Comparison of ENCODE assay signal across 19 mouse cellular contexts in genomic region chr9:72497171-72497570, GRCm38 (mm10). TPM values are rescaled to one million over a fixed set of nuclear protein-coding genes. Genes with fewer than 3 reads are reported as not detected.
A peak's percentile ranks its signal among the peaks of the same experiment; 100 is the strongest.
DNase-seq lines count a peak whose midpoint lies in the region; ATAC-seq and TF ChIP-seq lines count a peak whose summit lies in the region.
"Had no signal": no experiment of that assay in that cellular context is flagged by ENCODE, and none has a peak within 500 bp of the region (broad histone marks: within the 10 kb centered on the region; RNA-seq: fewer than 3 reads in every experiment).

No protein-coding gene starts in this region.

- ATAC-seq in forebrain, embryonic 15.5 days (replicated peaks) = no peak
- ATAC-seq in forebrain, embryonic 11.5 days (replicated peaks; ENCODE audit: low FRiP score) = no peak
- no peak for ATAC-seq in hindbrain, postnatal 0 days
- ATAC-seq in hindbrain, embryonic 14.5 days (ENCODE audit: low FRiP score) = no peak
- ATAC-seq: activated CD4-positive, CD25-positive, alpha-beta regulatory T cell, adult 4 months; intestine, embryonic 16.5 days; Patski had no signal

- H3K4me3 ChIP-seq in forebrain, embryonic 15.5 days = no peak overlapping the region
- no peak overlapping the region for H3K4me3 ChIP-seq in forebrain, embryonic 11.5 days (ENCODE audit: low read depth, low read length)
- H3K4me3 ChIP-seq in hindbrain, postnatal 0 days (ENCODE audit: low read length) = no peak overlapping the region
- no peak overlapping the region for H3K4me3 ChIP-seq in hindbrain, embryonic 14.5 days (replicated peaks; ENCODE audit: low read length)
- H3K4me3 ChIP-seq: embryonic facial prominence, embryonic 10.5 days; erythroblast, embryonic 14.5 days; heart, adult 2 months; heart, embryonic 15.5 days; hindbrain, embryonic 13.5 days had no signal

- WGBS in forebrain, embryonic 15.5 days = 31% methylated on average over 3 of the region's 3 CpGs
- WGBS in forebrain, embryonic 11.5 days = 63% methylated on average over 3 of the region's 3 CpGs
- 57% methylated on average over 3 of the region's 3 CpGs for WGBS in hindbrain, postnatal 0 days
- WGBS in hindbrain, embryonic 14.5 days = 70% methylated on average over 3 of the region's 3 CpGs

- no peaks in the 10 kb centered on the region for H3K36me3 ChIP-seq in forebrain, embryonic 15.5 days
- H3K36me3 ChIP-seq in forebrain, embryonic 11.5 days (ENCODE audit: control insufficient read depth, insufficient read depth, low read length) = no peaks in the 10 kb centered on the region
- H3K36me3 ChIP-seq in hindbrain, postnatal 0 days (ENCODE audit: insufficient read depth, low read length) = no peaks in the 10 kb centered on the region
- no peaks in the 10 kb centered on the region for H3K36me3 ChIP-seq in hindbrain, embryonic 14.5 days (replicated peaks; ENCODE audit: control insufficient read depth, insufficient read depth)
- H3K36me3 ChIP-seq: embryonic facial prominence, embryonic 10.5 days; heart, embryonic 15.5 days; hindbrain, embryonic 13.5 days had no signal

- no peak overlapping the region for H3K9ac ChIP-seq in forebrain, embryonic 15.5 days (replicated peaks)
- H3K9ac ChIP-seq in forebrain, embryonic 11.5 days (ENCODE audit: low read length) = no peak overlapping the region
- no peak overlapping the region for H3K9ac ChIP-seq in hindbrain, postnatal 0 days (replicated peaks; ENCODE audit: low read length)
- H3K9ac ChIP-seq in hindbrain, embryonic 14.5 days = no peak overlapping the region
- H3K9ac ChIP-seq: heart, embryonic 15.5 days; hindbrain, embryonic 13.5 days had no signal

- no peaks in the 10 kb centered on the region for H3K9me3 ChIP-seq in forebrain, embryonic 15.5 days
- H3K9me3 ChIP-seq in forebrain, embryonic 11.5 days (ENCODE audit: control insufficient read depth, low read length) = no peaks in the 10 kb centered on the region
- H3K9me3 ChIP-seq in hindbrain, postnatal 0 days (ENCODE audit: low read length) = no peaks in the 10 kb centered on the region
- H3K9me3 ChIP-seq in hindbrain, embryonic 14.5 days (ENCODE audit: control insufficient read depth, low read length) = no peaks in the 10 kb centered on the region
- H3K9me3 ChIP-seq: embryonic facial prominence, embryonic 10.5 days; heart, embryonic 15.5 days; hindbrain, embryonic 13.5 days had no signal

- no peak for DNase-seq in forebrain, embryonic 11.5 days (ENCODE audit: low spot score)
- DNase-seq in hindbrain, postnatal 0 days (ENCODE audit: low spot score) = peak; percentile 6
- no peak for DNase-seq in hindbrain, embryonic 14.5 days (ENCODE audit: low spot score)
- DNase-seq in brain, adult 2 months (ENCODE audit: low read depth, low spot score) = peak; percentile 22
- peak; percentile 32 for DNase-seq in retina, postnatal 1 day
- no peak for DNase-seq in heart, adult 18-20 months
- DNase-seq in spleen, postnatal 10 days (ENCODE audit: low spot score in 2 of 2) = no peak
- DNase-seq: adrenal gland, postnatal 14 days; heart, adult 2 months; heart, postnatal 14 days had no signal

- TF ChIP-seq CTCF in hindbrain, postnatal 0 days (IDR thresholded peaks at IDR 0.05; ENCODE audit: low read depth) = no peak

- H3K27me3 ChIP-seq in forebrain, embryonic 15.5 days = no peaks in the 10 kb centered on the region
- H3K27me3 ChIP-seq in forebrain, embryonic 11.5 days (ENCODE audit: control insufficient read depth, insufficient read depth, low read length) = no peaks in the 10 kb centered on the region
- H3K27me3 ChIP-seq in hindbrain, postnatal 0 days (ENCODE audit: insufficient read depth, low read length) = no peaks in the 10 kb centered on the region
- H3K27me3 ChIP-seq in hindbrain, embryonic 14.5 days (ENCODE audit: control insufficient read depth, insufficient read depth, low read length) = no peaks in the 10 kb centered on the region
- H3K27me3 ChIP-seq: heart, embryonic 15.5 days; hindbrain, embryonic 13.5 days had no signal

- peaks cover 3% of the 10 kb centered on the region; the same call in 1 of the 2 replicates for H3K4me1 ChIP-seq in forebrain, embryonic 15.5 days
- H3K4me1 ChIP-seq in forebrain, embryonic 11.5 days (replicated peaks; ENCODE audit: control insufficient read depth, insufficient read depth, low read length) = no peaks in the 10 kb centered on the region
- no peaks in the 10 kb centered on the region; the same call in 1 of the 2 replicates for H3K4me1 ChIP-seq in hindbrain, postnatal 0 days (ENCODE audit: insufficient read depth, low read length)
- H3K4me1 ChIP-seq in hindbrain, embryonic 14.5 days (replicated peaks; ENCODE audit: control insufficient read depth, insufficient read depth, low read length) = peaks cover 4% of the 10 kb centered on the region

- H3K4me2 ChIP-seq in forebrain, embryonic 15.5 days (replicated peaks) = no peak overlapping the region
- no peak overlapping the region for H3K4me2 ChIP-seq in forebrain, embryonic 11.5 days (ENCODE audit: low read depth, low read length, severe bottlenecking)
- H3K4me2 ChIP-seq in hindbrain, postnatal 0 days (ENCODE audit: low read depth, low read length) = no peak overlapping the region
- no peak overlapping the region for H3K4me2 ChIP-seq in hindbrain, embryonic 14.5 days (replicated peaks)
- H3K4me2 ChIP-seq: heart, embryonic 11.5 days; heart, embryonic 15.5 days; hindbrain, embryonic 13.5 days had no signal

- H3K27ac ChIP-seq in forebrain, embryonic 15.5 days (replicated peaks) = peak overlapping the region; percentile 72
- no peak overlapping the region for H3K27ac ChIP-seq in forebrain, embryonic 11.5 days (ENCODE audit: low read depth, low read length)
- no peak overlapping the region for H3K27ac ChIP-seq in hindbrain, postnatal 0 days
- no peak overlapping the region for H3K27ac ChIP-seq in hindbrain, embryonic 14.5 days
- H3K27ac ChIP-seq: embryonic facial prominence, embryonic 10.5 days; heart, adult 2 months; heart, embryonic 15.5 days; hindbrain, embryonic 13.5 days had no signal

RNA-seq across cellular contexts. Expression of gene Tex9, which starts 5.2 kb away (rescaled TPM):
- polyA plus RNA-seq in forebrain, embryonic 15.5 days (2015; fragmentation: Nextera tagmentation; extraction: Ambion mirVana) = 39.9 and 40.2 TPM in 2 replicates
- 75.1 and 77.6 TPM in 2 replicates for polyA plus RNA-seq in forebrain, embryonic 11.5 days (2014; fragmentation: Nextera tagmentation; extraction: Ambion mirVana)
- total RNA-seq in hindbrain, postnatal 0 days (2014; rRNA removed) = 13.7 and 16.8 TPM in 2 replicates
- 41.9 and 44.8 TPM in 2 replicates for polyA plus RNA-seq in hindbrain, postnatal 0 days (2015; fragmentation: Nextera tagmentation; extraction: Ambion mirVana)
- polyA plus RNA-seq in hindbrain, embryonic 14.5 days (2014; fragmentation: Nextera tagmentation; extraction: Ambion mirVana) = 25.4 and 35.9 TPM in 2 replicates
- 1 to 10 TPM in 1 of 2 experiments, under 1 TPM in 1; 0.50 to 1.0 TPM for total RNA-seq in heart, adult 18-20 months (2021)

RNA-seq across cellular contexts. Expression of gene Rfx7, which starts 34.9 kb away (rescaled TPM):
- 16.7 and 16.9 TPM in 2 replicates for polyA plus RNA-seq in forebrain, embryonic 15.5 days (2015; fragmentation: Nextera tagmentation; extraction: Ambion mirVana)
- polyA plus RNA-seq in forebrain, embryonic 11.5 days (2014; fragmentation: Nextera tagmentation; extraction: Ambion mirVana) = 27.0 and 28.0 TPM in 2 replicates
- 33.4 and 35.2 TPM in 2 replicates for total RNA-seq in hindbrain, postnatal 0 days (2014; rRNA removed)
- polyA plus RNA-seq in hindbrain, postnatal 0 days (2015; fragmentation: Nextera tagmentation; extraction: Ambion mirVana) = 11.9 and 12.5 TPM in 2 replicates
- polyA plus RNA-seq in hindbrain, embryonic 14.5 days (2014; fragmentation: Nextera tagmentation; extraction: Ambion mirVana) = 24.1 and 24.5 TPM in 2 replicates
- total RNA-seq in heart, adult 18-20 months (2021) = 1 to 10 TPM; 6.3 to 7.6 TPM

RNA-seq across cellular contexts. Expression of gene Mns1, which starts 59.4 kb away (rescaled TPM):
- polyA plus RNA-seq in forebrain, embryonic 15.5 days (2015; fragmentation: Nextera tagmentation; extraction: Ambion mirVana) = 14.1 and 15.0 TPM in 2 replicates
- 48.6 and 51.7 TPM in 2 replicates for polyA plus RNA-seq in forebrain, embryonic 11.5 days (2014; fragmentation: Nextera tagmentation; extraction: Ambion mirVana)
- total RNA-seq in hindbrain, postnatal 0 days (2014; rRNA removed) = 2.8 and 3.0 TPM in 2 replicates
- polyA plus RNA-seq in hindbrain, postnatal 0 days (2015; fragmentation: Nextera tagmentation; extraction: Ambion mirVana) = 8.1 and 9.5 TPM in 2 replicates
- 5.9 and 10.5 TPM in 2 replicates for polyA plus RNA-seq in hindbrain, embryonic 14.5 days (2014; fragmentation: Nextera tagmentation; extraction: Ambion mirVana)
- total RNA-seq in heart, adult 18-20 months (2021) = under 1 TPM; 0.05 to 0.23 TPM

Comparison
In these comparisons a context has a peak if more than half of its experiments do, and no peak if none do; other contexts are left out.
1. DNase-seq: peak in hindbrain, postnatal 0 days (single experiment), brain, adult 2 months (single experiment) and retina, postnatal 1 day (single experiment); none in forebrain, embryonic 11.5 days (single experiment), hindbrain, embryonic 14.5 days (single experiment), heart, adult 18-20 months (0 of 2) and spleen, postnatal 10 days (0 of 2).